Mouse (Mus musculus): Measurements from ENCODE around the gene Zfp821. TPM values are rescaled to one million over a fixed set of nuclear protein-coding genes. Genes with fewer than 3 reads are reported as not detected.

The Zfp821 gene
- polyA plus RNA-seq, 1 experiment from 2014 or later = 23.7 TPM

- peak overlapping the region; percentile 94 for H3K9ac ChIP-seq
- ATAC-seq (ENCODE audit: insufficient number of reproducible peaks, low FRiP score, low TSS enrichment, low read depth) = peak; percentile 38
- peak overlapping the region; percentile 98 for H3K4me3 ChIP-seq
- no peaks in the 10 kb centered on the region for H3K36me3 ChIP-seq
- WGBS = under 1% methylated on average over 38 of the region's 38 CpGs
- peaks cover 24% of the 10 kb centered on the region for H3K4me1 ChIP-seq
- H3K27me3 ChIP-seq = no peaks in the 10 kb centered on the region
- H3K27ac ChIP-seq = peak overlapping the region; percentile 83
- peak overlapping the region; percentile 49 for H3K4me2 ChIP-seq
- H3K9me3 ChIP-seq = no peaks in the 10 kb centered on the region
Observed at GRCm38 (mm10) chr8:109692443-109693145, 12.8 kb upstream of the Zfp821 start.

- WGBS = under 1% methylated on average over 57 of the region's 57 CpGs
- peaks cover 24% of the 10 kb centered on the region for H3K4me1 ChIP-seq
Observed at GRCm38 (mm10) chr8:109693146-109693900, 12.0 kb upstream of the Zfp821 start, which contains the start of gene Ist1. Gene Ist1 (minus strand): TSS chr8:109693260.

GRCm38 (mm10) chr8:109694154-109694553, 11.2 kb upstream of the Zfp821 start:
- 0 out of 2 replicates have a peak overlapping the region, but pooled peaks have one; percentile 83 for H3K27ac ChIP-seq
- H3K4me1 ChIP-seq = peaks cover 24% of the 10 kb centered on the region
- 38% methylated on average over 6 of the region's 6 CpGs for WGBS
- H3K4me3 ChIP-seq = 0 out of 2 replicates have a peak overlapping the region, but pooled peaks have one; percentile 98
- no peaks in the 10 kb centered on the region for H3K9me3 ChIP-seq
- no peaks in the 10 kb centered on the region for H3K36me3 ChIP-seq
- no peak overlapping the region for H3K9ac ChIP-seq
- H3K4me2 ChIP-seq = no peak overlapping the region
- no peaks in the 10 kb centered on the region for H3K27me3 ChIP-seq
- no peak for ATAC-seq (ENCODE audit: insufficient number of reproducible peaks, low FRiP score, low TSS enrichment, low read depth)

More at GRCm38 (mm10) chr8:109693146-109693900, 12.0 kb upstream of the Zfp821 start, which contains the start of gene Ist1:
- peak; percentile 97 for ATAC-seq (ENCODE audit: insufficient number of reproducible peaks, low FRiP score, low TSS enrichment, low read depth)
- Histone ChIP-seq H3K4me3 (peak within 1 kb of the TSS; percentile 98), H3K4me2 (peak within 1 kb of the TSS; percentile 74), H3K27ac (peak within 1 kb of the TSS; percentile 83), H3K9ac (peak within 1 kb of the TSS; percentile 94), H3K9me3 (no peaks in the 10 kb centered on the region), H3K36me3 (no peaks in the 10 kb centered on the region), H3K27me3 (no peaks in the 10 kb centered on the region)

GRCm38 (mm10) chr8:109697754-109698153, 7.6 kb upstream of the Zfp821 start:
- 68% methylated on average over 1 of the region's 1 CpGs for WGBS
- Histone ChIP-seq H3K36me3 (no peaks in the 10 kb centered on the region), H3K27me3 (no peaks in the 10 kb centered on the region), H3K4me3 (no peak overlapping the region), H3K9ac (no peak overlapping the region), H3K27ac (no peak overlapping the region), H3K9me3 (no peaks in the 10 kb centered on the region), H3K4me2 (no peak overlapping the region), H3K4me1 (peaks cover 7% of the 10 kb centered on the region)
- ATAC-seq (ENCODE audit: insufficient number of reproducible peaks, low FRiP score, low TSS enrichment, low read depth) = no peak

- no peak overlapping the region for H3K4me2 ChIP-seq
- no peak overlapping the region for H3K9ac ChIP-seq
- H3K27me3 ChIP-seq = no peaks in the 10 kb centered on the region
- no peaks in the 10 kb centered on the region for H3K9me3 ChIP-seq
- no peak for ATAC-seq (ENCODE audit: insufficient number of reproducible peaks, low FRiP score, low TSS enrichment, low read depth)
- H3K4me1 ChIP-seq = peaks cover 7% of the 10 kb centered on the region
- H3K36me3 ChIP-seq = no peaks in the 10 kb centered on the region
- no peak overlapping the region for H3K4me3 ChIP-seq
- H3K27ac ChIP-seq = no peak overlapping the region
- 78% methylated on average over 3 of the region's 3 CpGs for WGBS
Observed at GRCm38 (mm10) chr8:109698477-109698876, 6.9 kb upstream of the Zfp821 start.

- Histone ChIP-seq H3K4me2 (peak overlapping the region; percentile 85), H3K9me3 (no peaks in the 10 kb centered on the region), H3K4me1 (peaks cover 20% of the 10 kb centered on the region), H3K27me3 (no peaks in the 10 kb centered on the region), H3K36me3 (peaks cover 15% of the 10 kb centered on the region), H3K9ac (peak overlapping the region; percentile 20; the same call in 1 of the 2 replicates), H3K4me3 (peak overlapping the region; percentile 97), H3K27ac (peak overlapping the region; percentile 52; the same call in 1 of the 2 replicates)
- ATAC-seq (ENCODE audit: insufficient number of reproducible peaks, low FRiP score, low TSS enrichment, low read depth) = peak; percentile 28; the same call in 1 of the 2 replicates
- WGBS = 11% methylated on average over 24 of the region's 24 CpGs
Observed at GRCm38 (mm10) chr8:109704565-109705319, 604 bp upstream of the Zfp821 start.

GRCm38 (mm10) chr8:109706076-109706873, 929 bp downstream of the Zfp821 start:
- peak; percentile 49; the same call in 1 of the 2 replicates for ATAC-seq (ENCODE audit: insufficient number of reproducible peaks, low FRiP score, low TSS enrichment, low read depth)

GRCm38 (mm10) chr8:109706874-109707237, 1.5 kb downstream of the Zfp821 start:
- H3K27ac ChIP-seq = no peak overlapping the region
- H3K4me3 ChIP-seq = peak overlapping the region; percentile 97
- H3K9me3 ChIP-seq = no peaks in the 10 kb centered on the region
- 5% methylated on average over 2 of the region's 2 CpGs for WGBS
- no peak for ATAC-seq (ENCODE audit: insufficient number of reproducible peaks, low FRiP score, low TSS enrichment, low read depth)
- peak overlapping the region; percentile 85 for H3K4me2 ChIP-seq
- H3K4me1 ChIP-seq = peaks cover 20% of the 10 kb centered on the region
- H3K36me3 ChIP-seq = peaks cover 34% of the 10 kb centered on the region
- no peaks in the 10 kb centered on the region for H3K27me3 ChIP-seq
- H3K9ac ChIP-seq = no peak overlapping the region

More at GRCm38 (mm10) chr8:109706076-109706873, 929 bp downstream of the Zfp821 start:
- H3K4me3 ChIP-seq = peak overlapping the region; percentile 97
- H3K4me1 ChIP-seq = peaks cover 20% of the 10 kb centered on the region
- peaks cover 29% of the 10 kb centered on the region for H3K36me3 ChIP-seq
- H3K9ac ChIP-seq = peak overlapping the region; percentile 99
- peak overlapping the region; percentile 96 for H3K27ac ChIP-seq
- H3K9me3 ChIP-seq = no peaks in the 10 kb centered on the region
- peak overlapping the region; percentile 85 for H3K4me2 ChIP-seq
- H3K27me3 ChIP-seq = no peaks in the 10 kb centered on the region
- WGBS = 1% methylated on average over 24 of the region's 30 CpGs

- Histone ChIP-seq H3K27me3 (no peaks in the 10 kb centered on the region), H3K9me3 (no peaks in the 10 kb centered on the region), H3K4me1 (peaks cover 20% of the 10 kb centered on the region), H3K27ac (no peak overlapping the region), H3K9ac (no peak overlapping the region), H3K4me3 (no peak overlapping the region), H3K36me3 (peaks cover 45% of the 10 kb centered on the region), H3K4me2 (no peak overlapping the region)
- ATAC-seq (ENCODE audit: insufficient number of reproducible peaks, low FRiP score, low TSS enrichment, low read depth) = no peak
- WGBS = 97% methylated on average over 4 of the region's 4 CpGs
Observed at GRCm38 (mm10) chr8:109707921-109708320, 2.6 kb downstream of the Zfp821 start.

GRCm38 (mm10) chr8:109712521-109712920, 7.2 kb downstream of the Zfp821 start:
- Histone ChIP-seq H3K4me1 (peaks cover 2% of the 10 kb centered on the region; the same call in 1 of the 2 replicates), H3K4me3 (no peak overlapping the region), H3K4me2 (no peak overlapping the region), H3K9me3 (no peaks in the 10 kb centered on the region), H3K9ac (no peak overlapping the region), H3K36me3 (peaks cover 82% of the 10 kb centered on the region), H3K27ac (no peak overlapping the region), H3K27me3 (no peaks in the 10 kb centered on the region)
- 95% methylated on average over 1 of the region's 1 CpGs for WGBS
- no peak for ATAC-seq (ENCODE audit: insufficient number of reproducible peaks, low FRiP score, low TSS enrichment, low read depth)

GRCm38 (mm10) chr8:109714961-109715360, 9.6 kb downstream of the Zfp821 start:
- Histone ChIP-seq H3K4me2 (no peak overlapping the region), H3K4me3 (no peak overlapping the region), H3K36me3 (peaks cover 85% of the 10 kb centered on the region), H3K9ac (no peak overlapping the region), H3K9me3 (no peaks in the 10 kb centered on the region), H3K27me3 (no peaks in the 10 kb centered on the region), H3K27ac (no peak overlapping the region), H3K4me1 (no peaks in the 10 kb centered on the region)
- ATAC-seq (ENCODE audit: insufficient number of reproducible peaks, low FRiP score, low TSS enrichment, low read depth) = no peak
- WGBS = 91% methylated on average over 5 of the region's 5 CpGs

Data from limb, embryonic 15.5 days (tissue).